Mouse (Mus musculus) c-Kit-positive CD71-positive TER-119-negative erythroid progenitor cells, embryonic 14.5 days (primary cell): ENCODE results near the gene Gm49392.
"Not testable (repeated sequence)": the region's sequence is repeated elsewhere in the genome, so short reads cannot be mapped to it uniquely, and the experiment has no call there.

Experiments
- DNase-seq: peaks from one replicate; pipeline ENCODE4 v3.0.0-alpha.2; 2013; ENCODE audit warnings: low read depth

The Gm49392 gene

GRCm38 (mm10) chr13:60896794-60897193 is at the start of gene Gm49392:
Gm49392 (minus strand) TSS chr13:60896894.
- DNase-seq = not testable (repeated sequence)

GRCm38 (mm10) chr13:60941884-60942283 is 45.2 kb upstream of the Gm49392 start, which contains the start of gene Tpbpa:
Tpbpa (minus strand) TSS chr13:60941984.
- not testable (repeated sequence) for DNase-seq

- peak; percentile 7 for DNase-seq
These were observed 39.8 kb upstream of the Gm49392 start, which contains the start of the genes Gm49391 and Ctla2a for GRCm38 (mm10) chr13:60936500-60936901. Gm49391 (minus strand) TSS chr13:60936571. Ctla2a (minus strand) TSS chr13:60936625.

GRCm38 (mm10) chr13:60935490-60935889 is 38.8 kb upstream of the Gm49392 start, which contains the start of gene Gm49393:
Gm49393 (minus strand) TSS chr13:60935590.
- not testable (repeated sequence) for DNase-seq

- not testable (repeated sequence) for DNase-seq
These were observed 8.1 kb upstream of the Gm49392 start, which contains the start of gene Tpbpb for GRCm38 (mm10) chr13:60904780-60905179. Tpbpb (minus strand) TSS chr13:60904880.

GRCm38 (mm10) chr13:60897328-60897727 is 634 bp upstream of the Gm49392 start, which contains the start of gene Ctla2b:
Ctla2b (minus strand) TSS chr13:60897447.
- DNase-seq = no peak

- no peak for DNase-seq
These were observed 1.1 kb downstream of the Gm49392 start for GRCm38 (mm10) chr13:60895406-60896160.

- DNase-seq = no peak
These were observed 4.4 kb downstream of the Gm49392 start for GRCm38 (mm10) chr13:60892301-60892700.

- no peak for DNase-seq
These were observed 32.4 kb downstream of the Gm49392 start, which contains the start of gene 4930486L24Rik for GRCm38 (mm10) chr13:60864281-60864680. 4930486L24Rik (minus strand) TSS chr13:60864475.

- no peak for DNase-seq
These were observed 48.2 kb downstream of the Gm49392 start for GRCm38 (mm10) chr13:60848241-60849120.

- DNase-seq = no peak
These were observed 53.5 kb downstream of the Gm49392 start for GRCm38 (mm10) chr13:60843153-60843552.

- no peak for DNase-seq
These were observed 54.0 kb downstream of the Gm49392 start for GRCm38 (mm10) chr13:60842703-60843102.

- DNase-seq = no peak
These were observed 57.3 kb downstream of the Gm49392 start for GRCm38 (mm10) chr13:60839353-60839902.

- DNase-seq = no peak
These were observed 70.6 kb downstream of the Gm49392 start for GRCm38 (mm10) chr13:60826052-60826451.

GRCm38 (mm10) chr13:60820486-60821175 is 76.1 kb downstream of the Gm49392 start:
- no peak for DNase-seq

- DNase-seq = peak; percentile 7
These were observed 77.2 kb downstream of the Gm49392 start for GRCm38 (mm10) chr13:60819469-60819868.

- no peak for DNase-seq
These were observed 83.0 kb downstream of the Gm49392 start for GRCm38 (mm10) chr13:60813722-60814121.

- no peak for DNase-seq
These were observed 83.9 kb downstream of the Gm49392 start for GRCm38 (mm10) chr13:60812768-60813167.

GRCm38 (mm10) chr13:60809690-60810089 is 87.0 kb downstream of the Gm49392 start:
- no peak for DNase-seq

GRCm38 (mm10) chr13:60802749-60803148 is 93.9 kb downstream of the Gm49392 start, which contains the start of gene Ctsll3:
Ctsll3 (minus strand) TSS chr13:60802849.
- no peak for DNase-seq
